In genomic region chr5:37874784-37875281, GRCm38 (mm10) we compare ENCODE assay signal across 9 mouse cellular contexts. TPM values are rescaled to one million over a fixed set of nuclear protein-coding genes. Genes with fewer than 3 reads are reported as not detected.
A peak's percentile ranks its signal among the peaks of the same experiment; 100 is the strongest.
DNase-seq lines count a peak whose midpoint lies in the region; ATAC-seq and TF ChIP-seq lines count a peak whose summit lies in the region.
"Had no signal": no experiment of that assay in that cellular context is flagged by ENCODE, and none has a peak within 500 bp of the region (broad histone marks: within the 10 kb centered on the region; RNA-seq: fewer than 3 reads in every experiment).

No protein-coding gene starts in this region.

- H3K9ac ChIP-seq in lung, embryonic 14.5 days: no peak overlapping the region
- no peak overlapping the region for H3K9ac ChIP-seq in hindbrain, embryonic 13.5 days
- H3K9ac ChIP-seq: limb, embryonic 15.5 days had no signal

- no peak for TF ChIP-seq CTCF in lung, embryonic 14.5 days (IDR thresholded peaks at IDR 0.05; ENCODE audit: low read depth)

- H3K9me3 ChIP-seq in lung, embryonic 14.5 days (ENCODE audit: low read depth, low read length): no peaks in the 10 kb centered on the region
- no peaks in the 10 kb centered on the region for H3K9me3 ChIP-seq in hindbrain, embryonic 13.5 days
- H3K9me3 ChIP-seq: limb, embryonic 15.5 days had no signal

- H3K4me1 ChIP-seq in lung, embryonic 14.5 days (ENCODE audit: insufficient read depth): no peaks in the 10 kb centered on the region
- peaks cover 13% of the 10 kb centered on the region for H3K4me1 ChIP-seq in hindbrain, embryonic 13.5 days (replicated peaks)

- H3K27ac ChIP-seq in lung, embryonic 14.5 days (ENCODE audit: low read depth): no peak overlapping the region
- H3K27ac ChIP-seq in hindbrain, embryonic 13.5 days: no peak overlapping the region
- H3K27ac ChIP-seq: limb, embryonic 15.5 days had no signal

- H3K4me2 ChIP-seq in lung, embryonic 14.5 days: no peak overlapping the region
- H3K4me2 ChIP-seq in hindbrain, embryonic 13.5 days: no peak overlapping the region
- H3K4me2 ChIP-seq: limb, embryonic 15.5 days had no signal

- H3K4me3 ChIP-seq in lung, embryonic 14.5 days (ENCODE audit: low read depth, low read length): no peak overlapping the region
- H3K4me3 ChIP-seq in hindbrain, embryonic 13.5 days: no peak overlapping the region
- H3K4me3 ChIP-seq: limb, embryonic 15.5 days had no signal

- no peak for ATAC-seq in lung, embryonic 14.5 days (ENCODE audit: insufficient read depth)
- ATAC-seq in hindbrain, embryonic 13.5 days (ENCODE audit: low FRiP score): peak; percentile 61

- H3K36me3 ChIP-seq in lung, embryonic 14.5 days (ENCODE audit: insufficient read depth): no peaks in the 10 kb centered on the region
- H3K36me3 ChIP-seq in hindbrain, embryonic 13.5 days: no peaks in the 10 kb centered on the region
- H3K36me3 ChIP-seq: limb, embryonic 15.5 days had no signal

- 59% methylated on average over 6 of the region's 6 CpGs for WGBS in lung, embryonic 14.5 days
- WGBS in hindbrain, embryonic 13.5 days: 54% methylated on average over 6 of the region's 6 CpGs

- no peaks in the 10 kb centered on the region for H3K27me3 ChIP-seq in lung, embryonic 14.5 days (ENCODE audit: insufficient read depth, low read length)
- H3K27me3 ChIP-seq in hindbrain, embryonic 13.5 days: peaks cover 12% of the 10 kb centered on the region
- H3K27me3 ChIP-seq: limb, embryonic 15.5 days had no signal

- DNase-seq in lung, embryonic 14.5 days: peak; percentile 21
- DNase-seq in lung, postnatal 4 days: no peak
- peak; percentile 53 for DNase-seq in gastrocnemius, adult 18-20 months (ENCODE audit: low spot score)
- DNase-seq in lung, postnatal 14 days: peak; percentile 17
- DNase-seq in ovary, postnatal 14 days (ENCODE audit: low spot score): no peak
- DNase-seq in adrenal gland, postnatal 4 days (ENCODE audit: low spot score in 2 of 2): no peak
- no peak for DNase-seq in adipocyte (ENCODE audit: low spot score)

RNA-seq across cellular contexts. Expression of gene Msx1, which starts 50.5 kb away (rescaled TPM):
- polyA plus RNA-seq in lung, embryonic 14.5 days (2014; fragmentation: Nextera tagmentation; extraction: Ambion mirVana): 2.9 and 3.1 TPM in 2 replicates
- 1 to 10 TPM; 1.3 to 1.8 TPM for total RNA-seq in gastrocnemius, adult 18-20 months (2021)
- polyA plus RNA-seq in hindbrain, embryonic 13.5 days (2015; fragmentation: Nextera tagmentation; extraction: Ambion mirVana): 28.6 and 59.6 TPM in 2 replicates
- 1 to 10 TPM; 1.8 TPM for total RNA-seq in adrenal gland, postnatal 4 days (2021)

Comparison
In these comparisons a context has a peak if more than half of its experiments do, and no peak if none do; other contexts are left out.
1. DNase-seq: peak in lung, embryonic 14.5 days (single experiment), gastrocnemius, adult 18-20 months (single experiment) and lung, postnatal 14 days (single experiment); none in lung, postnatal 4 days (0 of 2), ovary, postnatal 14 days (single experiment), adrenal gland, postnatal 4 days (0 of 2) and adipocyte (single experiment).